ENCODE assay signal across 19 mouse cellular contexts in genomic region chr2:143962192-143962591, GRCm38 (mm10).
"Had no signal": no experiment of that assay in that cellular context is flagged by ENCODE, and none has a peak within 500 bp of the region (broad histone marks: within the 10 kb centered on the region; RNA-seq: fewer than 3 reads in every experiment).

No protein-coding gene starts in this region.

- H3K4me1 ChIP-seq: limb, embryonic 10.5 days; limb, embryonic 13.5 days; liver, embryonic 15.5 days; midbrain, embryonic 10.5 days; midbrain, embryonic 13.5 days; neural tube, embryonic 12.5 days had no signal

- H3K9ac ChIP-seq: limb, embryonic 13.5 days; liver, embryonic 12.5 days; liver, embryonic 15.5 days; midbrain, embryonic 13.5 days; neural tube, embryonic 12.5 days had no signal

- H3K4me3 ChIP-seq: layer of hippocampus, adult 2 months; limb, embryonic 10.5 days; limb, embryonic 13.5 days; liver, embryonic 12.5 days; liver, embryonic 15.5 days; megakaryocyte, embryonic 14.5 days; midbrain, embryonic 10.5 days; midbrain, embryonic 13.5 days; neural tube, embryonic 12.5 days had no signal

- H3K4me2 ChIP-seq: limb, embryonic 13.5 days; liver, embryonic 12.5 days; liver, embryonic 15.5 days; midbrain, embryonic 13.5 days; neural tube, embryonic 12.5 days had no signal

- H3K27me3 ChIP-seq: limb, embryonic 13.5 days; liver, embryonic 12.5 days; liver, embryonic 15.5 days; megakaryocyte, embryonic 14.5 days; midbrain, embryonic 13.5 days; neural tube, embryonic 12.5 days had no signal

- H3K9me3 ChIP-seq: limb, embryonic 10.5 days; liver, embryonic 15.5 days; megakaryocyte, embryonic 14.5 days had no signal

- ATAC-seq: intestine, postnatal 0 days; liver, embryonic 12.5 days; midbrain, embryonic 13.5 days; midbrain, embryonic 16.5 days had no signal

- H3K27ac ChIP-seq: kidney, postnatal 0 days; layer of hippocampus, adult 2 months; limb, embryonic 10.5 days; limb, embryonic 13.5 days; liver, embryonic 12.5 days; liver, embryonic 15.5 days; midbrain, embryonic 10.5 days; midbrain, embryonic 13.5 days; neural tube, embryonic 12.5 days had no signal

- DNase-seq: kidney, adult 2 months; kidney, postnatal 25 days; layer of hippocampus, adult 9-11 months; liver; lung, postnatal 4 days; thymus, adult 18-20 months; thymus, postnatal 36 days had no signal
